Mouse (Mus musculus): Measurements from ENCODE around the gene Sart1.

The Sart1 gene

DNA sequence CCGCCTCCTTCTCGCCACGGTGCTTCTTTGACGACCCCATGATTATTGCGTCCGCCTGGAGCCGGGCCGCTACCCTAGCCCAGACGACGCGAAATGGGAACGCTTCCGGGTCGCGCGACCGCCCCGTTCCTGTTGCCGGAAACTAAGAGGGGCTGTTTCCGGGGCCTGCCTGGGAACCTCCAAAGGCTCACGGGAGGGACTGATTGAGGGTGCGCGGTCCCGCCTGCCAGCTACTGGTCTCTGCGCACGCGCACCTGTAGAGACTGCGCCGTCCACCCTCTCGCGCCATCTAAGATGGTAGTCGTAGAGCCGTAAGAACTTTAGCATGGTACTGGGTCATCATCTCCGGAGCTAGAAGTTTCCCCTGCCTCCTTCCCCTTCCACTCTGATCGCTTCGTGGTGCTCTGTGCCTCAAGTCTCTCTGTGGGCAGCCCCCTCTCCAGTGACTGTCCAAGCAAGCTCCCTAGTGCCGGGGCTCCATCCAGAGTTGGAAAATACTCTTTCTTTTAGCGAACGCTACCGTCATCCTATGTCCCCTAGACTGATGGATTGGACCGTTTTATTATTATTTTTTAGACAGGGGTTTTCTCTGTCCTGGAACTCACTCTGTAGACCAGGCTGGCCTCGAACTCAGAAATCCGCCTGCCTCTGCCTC is at the start of gene Sart1:
Gene Sart1, minus strand, starts transcription at position 116 of the 655 bp plus-strand sequence.
- DNase-seq (ENCODE audit: low spot score in 2 of 2) = peak; percentile 82 to 95

DNA sequence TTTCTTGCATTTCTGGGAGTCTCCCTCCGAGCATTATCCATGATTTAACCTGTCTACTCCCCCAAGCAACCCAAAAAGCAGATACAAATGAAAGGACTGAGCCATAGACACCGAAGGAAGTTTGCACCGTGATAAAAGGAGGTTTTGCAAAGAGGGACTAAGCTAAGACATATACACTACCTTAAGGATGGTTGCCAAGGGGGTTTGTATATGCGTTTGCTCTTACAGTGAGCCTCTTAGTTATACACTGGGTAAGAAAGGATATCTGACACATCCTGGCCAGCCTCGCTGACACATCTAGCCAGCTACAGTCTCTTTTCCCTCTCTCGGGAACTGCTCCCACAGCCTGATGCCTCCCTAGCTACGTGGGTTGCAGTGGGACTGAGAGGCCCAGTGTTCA is 45.4 kb upstream of the Sart1 start:
- no peak for DNase-seq (ENCODE audit: low spot score in 2 of 2)

GRCm38 (mm10) chr19:5432992-5433852 is 44.7 kb upstream of the Sart1 start:
- DNase-seq (ENCODE audit: low spot score in 2 of 2) = peak in 1 of 2 experiments; percentile 53

GRCm38 (mm10) chr19:5431911-5432464 is 43.5 kb upstream of the Sart1 start:
- DNase-seq (ENCODE audit: low spot score in 2 of 2) = no peak

- DNase-seq (ENCODE audit: low spot score in 2 of 2) = no peak
Measured at GRCm38 (mm10) chr19:5430408-5430807, 41.9 kb upstream of the Sart1 start.

DNA sequence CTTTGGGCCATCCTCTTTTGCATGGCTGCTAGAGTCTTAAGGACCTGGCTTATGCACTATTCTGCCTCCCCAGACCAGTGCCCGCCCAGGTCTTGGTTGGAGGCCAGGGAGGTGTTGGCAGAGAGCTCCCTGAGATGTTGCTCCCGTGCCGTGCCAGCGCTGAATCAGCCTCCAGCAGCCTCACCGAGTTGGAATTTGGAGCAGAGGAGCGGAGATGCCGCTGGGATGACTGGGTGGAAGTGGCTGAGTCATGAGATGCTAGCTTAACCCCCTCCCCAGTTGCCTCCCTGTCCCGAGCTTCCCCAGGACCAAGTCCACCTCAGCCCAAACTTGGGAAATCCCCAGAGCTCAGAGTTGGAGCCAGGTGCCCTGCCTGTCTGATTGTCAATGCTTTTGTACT is 41.3 kb upstream of the Sart1 start:
- peak in 1 of 2 experiments; percentile 64 for DNase-seq (ENCODE audit: low spot score in 2 of 2)

DNA sequence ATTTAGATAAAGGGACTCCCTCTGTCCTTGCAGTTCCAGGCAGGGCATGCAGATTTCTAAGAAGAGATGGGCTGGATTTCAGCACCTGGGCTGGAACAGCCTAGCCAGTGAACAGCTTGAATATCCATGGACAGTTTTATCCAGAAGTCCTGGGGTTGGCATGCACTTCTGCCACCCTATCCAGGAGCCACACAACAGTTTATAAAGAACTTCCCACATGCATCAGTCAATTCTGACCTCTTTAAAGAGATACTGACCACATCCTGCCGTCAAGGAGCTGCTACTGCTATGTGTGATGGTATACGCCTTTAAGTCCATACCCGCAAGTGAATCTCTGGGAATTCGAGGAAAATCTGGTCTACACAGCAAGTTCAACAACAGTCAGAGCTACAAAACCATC is 40.7 kb upstream of the Sart1 start:
- no peak for DNase-seq (ENCODE audit: low spot score in 2 of 2)

- no peak for DNase-seq (ENCODE audit: low spot score in 2 of 2)
Measured at GRCm38 (mm10) chr19:5428083-5428482, 39.6 kb upstream of the Sart1 start.

GRCm38 (mm10) chr19:5426640-5427290 is 38.3 kb upstream of the Sart1 start:
- no peak for DNase-seq (ENCODE audit: low spot score in 2 of 2)

DNA sequence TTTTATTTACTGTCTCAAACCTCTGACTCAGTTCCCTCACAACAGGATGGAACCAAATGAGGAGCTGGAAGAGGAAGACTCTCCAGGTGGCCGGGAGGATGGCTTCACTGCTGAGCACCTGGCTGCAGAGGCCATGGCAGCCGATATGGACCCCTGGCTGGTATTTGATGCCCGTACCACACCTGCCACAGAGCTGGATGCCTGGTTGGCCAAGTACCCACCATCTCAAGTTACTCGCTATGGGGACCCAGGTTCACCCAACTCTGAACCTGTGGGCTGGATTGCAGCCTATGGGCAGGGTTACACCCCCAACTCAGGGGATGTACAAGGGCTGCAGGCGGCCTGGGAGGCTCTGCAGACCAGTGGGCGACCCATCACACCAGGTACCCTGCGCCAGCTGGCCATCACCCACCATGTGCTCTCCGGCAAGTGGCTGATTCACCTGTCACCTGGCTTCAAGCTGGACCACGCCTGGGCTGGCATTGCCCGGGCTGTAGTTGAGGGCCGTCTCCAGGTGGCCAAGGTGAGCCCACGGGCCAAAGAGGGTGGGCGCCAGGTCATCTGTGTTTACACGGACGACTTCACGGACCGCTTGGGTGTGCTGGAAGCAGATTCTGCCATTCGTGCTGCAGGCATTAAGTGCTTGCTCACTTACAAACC is 37.5 kb upstream of the Sart1 start:
- DNase-seq (ENCODE audit: low spot score in 2 of 2) = no peak

DNA sequence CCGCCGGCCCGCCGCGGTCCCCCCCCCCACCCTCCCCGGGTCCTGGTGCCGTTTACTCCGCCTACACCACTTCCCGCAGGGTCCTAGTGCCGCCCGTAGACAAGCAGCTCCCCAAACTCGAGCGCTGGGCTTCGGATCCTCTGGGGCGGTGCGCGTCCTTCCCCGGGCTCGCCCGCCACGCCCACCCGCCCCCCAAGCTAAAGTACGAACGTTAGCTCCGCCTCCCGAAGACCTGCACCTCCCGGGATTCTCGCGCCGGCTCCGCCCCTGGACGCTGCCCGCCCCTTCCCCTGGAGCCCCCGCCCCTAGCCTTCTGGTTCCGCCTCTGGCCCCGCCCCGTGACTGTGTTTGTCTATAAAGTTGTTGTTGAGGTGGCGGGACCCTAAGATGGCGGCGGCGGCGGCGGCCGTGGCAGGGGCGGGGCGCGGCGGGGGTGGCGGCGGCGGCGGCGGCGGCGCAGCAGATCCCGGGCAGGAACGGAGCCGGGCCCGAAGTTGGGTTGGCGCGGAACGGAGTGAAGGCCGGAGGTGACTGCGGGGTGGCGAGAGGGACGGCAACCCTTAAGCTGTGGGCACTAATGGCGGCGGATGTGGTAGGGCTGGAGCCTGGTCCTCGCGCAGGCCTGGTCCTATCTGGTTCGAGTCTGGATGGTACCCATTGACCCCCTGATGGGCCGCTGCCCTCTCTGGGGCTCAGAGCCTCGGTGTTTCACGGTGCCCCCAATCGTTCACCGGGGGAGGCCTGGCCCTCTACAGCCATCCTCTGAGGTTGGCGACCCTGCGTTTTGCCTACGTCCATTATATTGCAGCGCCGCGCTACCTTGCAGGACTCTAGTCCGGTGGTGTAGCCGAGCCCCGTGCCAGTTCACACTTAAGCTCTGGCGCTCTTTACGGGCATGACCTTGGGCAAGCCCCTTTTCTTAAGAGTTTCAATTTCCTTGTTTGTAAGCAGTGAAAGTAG is 36.6 kb upstream of the Sart1 start, which contains the start of the genes Drap1 and AI837181:
Gene Drap1, minus strand, starts transcription at position 198 of the 960 bp plus-strand sequence.
Gene AI837181, plus strand, starts transcription at position 363 of the 960 bp plus-strand sequence.
- DNase-seq (ENCODE audit: low spot score in 2 of 2) = peak; percentile 88 to 90

DNA sequence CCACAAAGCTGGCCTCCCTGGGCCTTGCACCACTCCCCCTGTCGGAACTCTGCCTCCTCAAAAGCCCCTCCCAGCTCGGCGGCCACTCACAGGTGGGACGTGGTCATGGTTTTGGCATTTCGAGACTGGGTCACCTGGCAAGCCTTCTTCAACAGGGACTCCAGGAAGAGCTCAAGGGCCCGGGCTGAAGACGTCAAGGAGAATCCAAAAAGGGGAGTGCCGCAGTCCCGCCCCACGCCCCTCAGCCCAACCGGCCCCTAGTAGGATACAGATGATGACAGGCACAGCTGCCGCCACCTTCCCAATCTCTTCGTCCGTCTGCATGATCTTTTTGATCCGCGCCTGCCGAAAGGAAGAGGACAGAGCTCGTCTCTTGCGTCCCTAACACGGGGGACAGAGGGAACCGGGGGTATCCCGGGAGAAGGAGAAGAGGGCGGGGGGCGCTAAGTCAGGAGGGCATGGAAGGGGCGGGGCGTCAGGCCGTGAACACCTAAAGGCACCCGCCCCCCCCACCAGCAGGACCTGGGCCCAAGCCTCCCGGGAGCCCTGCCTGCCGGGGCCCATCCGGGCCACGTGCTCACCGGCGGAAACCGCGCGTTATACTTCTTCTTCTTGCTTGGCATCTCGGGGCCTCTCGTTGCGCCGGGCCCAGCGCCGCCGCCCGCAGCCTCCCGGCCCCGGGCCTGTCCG is 35.7 kb upstream of the Sart1 start:
- peak; percentile 63 to 80 for DNase-seq (ENCODE audit: low spot score in 2 of 2)

DNA sequence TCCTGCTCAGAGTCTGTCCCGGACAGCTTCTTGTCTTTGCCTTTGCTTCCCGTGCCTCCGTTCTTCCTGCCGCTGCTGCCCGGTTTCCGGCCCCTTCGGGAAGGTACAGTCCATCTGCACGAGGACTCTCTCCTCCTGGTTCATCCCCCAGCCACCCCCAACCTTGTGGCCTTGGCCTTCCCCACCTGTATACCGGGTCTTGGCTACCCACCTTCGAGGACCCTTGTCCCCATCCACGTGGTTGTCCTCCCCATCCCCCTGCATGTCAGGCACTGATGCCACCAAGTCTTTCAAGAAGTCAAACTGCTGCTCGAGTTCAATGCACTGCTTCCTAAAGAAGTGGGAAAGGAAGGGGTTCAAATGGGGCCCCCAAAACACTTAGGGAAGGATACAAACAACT is 35.1 kb upstream of the Sart1 start:
- no peak for DNase-seq (ENCODE audit: low spot score in 2 of 2)

GRCm38 (mm10) chr19:5422895-5423443 is 34.5 kb upstream of the Sart1 start:
- no peak for DNase-seq (ENCODE audit: low spot score in 2 of 2)

DNA sequence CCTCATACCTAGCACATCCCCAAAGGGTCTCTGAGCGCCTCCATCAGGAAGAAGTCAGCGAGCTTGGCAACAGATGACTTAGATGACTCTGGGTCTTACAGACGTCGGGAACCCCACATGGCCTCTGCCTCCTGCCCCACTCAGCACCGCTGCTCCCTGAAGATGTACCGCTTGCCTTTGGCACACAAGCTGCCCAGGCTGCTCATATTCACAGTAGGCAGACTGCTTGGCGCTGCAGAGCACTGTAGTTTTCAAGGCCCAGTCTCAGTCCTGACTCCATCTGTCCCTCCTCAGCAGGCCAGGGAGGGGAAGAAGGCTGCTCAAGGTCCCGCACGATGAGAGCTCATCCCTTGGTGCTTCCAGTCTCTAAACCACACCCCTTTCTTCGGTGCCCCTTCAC is 33.8 kb upstream of the Sart1 start:
- DNase-seq (ENCODE audit: low spot score in 2 of 2) = no peak

DNA sequence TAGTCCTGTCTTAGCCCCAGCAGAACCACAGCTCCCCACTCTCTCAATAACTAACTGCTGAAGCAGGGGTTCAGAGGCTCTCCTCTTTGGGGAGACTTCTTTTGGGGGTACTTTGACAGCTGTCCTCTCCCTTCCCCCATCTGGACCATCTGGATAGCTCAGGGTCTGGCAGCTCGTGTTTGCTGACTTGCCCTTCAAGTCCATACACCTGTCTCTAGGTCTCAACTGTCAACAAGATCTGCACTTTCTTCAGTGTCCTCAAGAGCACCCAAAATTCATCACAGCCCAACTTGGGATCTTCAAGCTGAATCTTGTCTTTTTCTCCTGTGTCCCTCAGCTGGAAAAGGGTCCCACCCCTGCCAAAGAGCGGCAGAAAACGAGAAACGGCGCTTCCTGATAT is 33.3 kb upstream of the Sart1 start:
- DNase-seq (ENCODE audit: low spot score in 2 of 2) = no peak

DNA sequence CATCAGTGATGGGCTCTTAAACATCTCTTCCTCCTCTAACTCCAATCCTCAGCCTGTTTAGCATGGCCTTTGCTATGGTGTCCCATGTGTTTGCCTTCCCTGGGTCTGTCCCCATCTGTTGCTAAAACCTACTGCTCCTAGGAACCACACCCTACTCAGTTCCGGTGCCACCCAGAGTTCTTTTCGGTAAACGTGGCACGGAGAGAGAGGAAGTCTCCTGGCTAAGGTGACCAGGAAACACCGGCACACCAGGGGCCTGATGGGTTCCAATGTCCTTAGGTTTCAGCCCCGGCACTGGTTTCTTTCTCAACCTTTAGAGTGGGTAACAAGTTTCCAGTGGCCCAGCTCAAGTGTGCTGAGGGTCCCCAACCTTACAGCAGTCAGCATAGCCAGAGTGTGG is 32.1 kb upstream of the Sart1 start:
- DNase-seq (ENCODE audit: low spot score in 2 of 2) = no peak

DNA sequence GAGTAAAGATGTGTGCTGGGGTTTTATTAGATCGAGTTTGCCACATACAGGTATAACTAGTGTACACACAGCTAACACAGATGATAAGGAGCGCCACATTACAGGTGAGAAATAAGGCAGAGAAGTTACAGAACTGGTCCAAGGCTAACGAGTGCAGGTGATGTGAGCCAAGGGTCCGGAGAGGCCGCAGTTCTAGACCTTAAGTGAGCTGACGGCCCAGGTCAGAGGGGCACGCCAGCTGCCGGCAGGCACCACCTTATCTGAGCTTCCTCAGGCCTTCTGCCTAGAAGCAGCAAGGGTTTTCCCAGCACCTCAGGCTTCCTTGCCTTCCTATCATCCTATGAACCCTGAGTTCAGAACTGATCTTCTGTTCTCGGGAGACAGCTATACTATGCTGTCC is 31.1 kb upstream of the Sart1 start:
- DNase-seq (ENCODE audit: low spot score in 2 of 2) = no peak

GRCm38 (mm10) chr19:5418750-5419466 is 30.4 kb upstream of the Sart1 start:
- DNase-seq (ENCODE audit: low spot score in 2 of 2) = no peak

Measured in urinary bladder, adult 18-20 months (tissue).